Mouse (Mus musculus): ENCODE measurements around the gene Adamts10. TPM values are rescaled to one million over a fixed set of nuclear protein-coding genes. Genes with fewer than 3 reads are reported as not detected.

Gene Adamts10
- polyA plus RNA-seq, 1 experiment, result 205 TPM

DNA sequence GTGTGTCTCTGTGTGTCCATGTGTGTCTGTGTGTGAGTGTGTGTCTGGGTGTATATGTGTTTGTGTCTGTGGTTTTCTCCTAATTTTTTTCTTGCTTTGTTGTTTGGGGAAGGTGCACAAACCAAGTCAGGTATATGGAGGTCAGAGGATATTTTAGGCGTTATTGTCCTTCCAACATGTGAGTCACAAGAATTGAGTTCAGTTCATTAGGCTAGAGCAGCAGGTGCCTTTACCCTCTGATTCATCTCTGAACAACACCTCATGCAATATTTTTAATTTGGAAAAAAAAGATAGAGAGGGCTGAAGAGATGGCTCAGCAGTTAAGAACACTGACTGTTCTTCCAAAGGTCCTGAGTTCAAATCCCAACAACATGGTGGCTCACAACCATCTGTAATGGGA is 15.6 kb upstream of the Adamts10 start:
- H3K27me3 ChIP-seq (ENCODE audit: control insufficient read depth, insufficient read depth, low read length), result no peaks in the 10 kb centered on the region
- WGBS, result 20% methylated on average over 1 of the region's 1 CpGs
- TF ChIP-seq CTCF (IDR thresholded peaks at IDR 0.05; ENCODE audit: borderline replicate concordance, insufficient read depth, low read depth, low read length), result no peak
- no peak for TF ChIP-seq POLR2A (IDR thresholded peaks at IDR 0.05; ENCODE audit: borderline replicate concordance, insufficient read depth, low read length)
- H3K27ac ChIP-seq (ENCODE audit: insufficient read depth, low read length), result peak overlapping the region; percentile 70; the same call in 1 of the 2 replicates
- H3K4me3 ChIP-seq (replicated peaks; ENCODE audit: insufficient read depth, low read depth, low read length), result no peak overlapping the region
- H3K4me1 ChIP-seq (ENCODE audit: control insufficient read depth, insufficient read depth, low read length), result peaks cover 21% of the 10 kb centered on the region
- DNase-seq, result peak in 1 of 2 experiments; percentile 70

DNA sequence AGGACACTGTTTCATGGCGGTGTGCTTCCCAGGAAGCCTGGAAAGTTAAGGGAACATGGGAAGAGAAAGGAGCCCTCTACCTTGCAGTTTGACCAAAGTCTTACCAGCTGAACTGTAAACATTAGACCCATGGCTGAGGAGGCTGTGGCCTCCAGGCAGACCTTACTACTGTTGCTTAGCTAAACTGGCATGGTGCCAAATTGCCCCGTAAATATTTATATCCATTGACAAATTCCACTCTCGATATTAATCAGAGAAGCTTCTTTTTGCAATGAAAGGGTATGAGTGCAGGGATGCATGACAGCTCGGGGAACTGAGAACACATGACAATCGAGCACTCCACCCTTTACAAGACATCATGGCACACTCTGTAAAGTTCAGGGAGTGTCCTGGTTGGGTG is 13.8 kb upstream of the Adamts10 start:
- TF ChIP-seq CTCF (IDR thresholded peaks at IDR 0.05; ENCODE audit: borderline replicate concordance, insufficient read depth, low read depth, low read length), result no peak
- TF ChIP-seq POLR2A (IDR thresholded peaks at IDR 0.05; ENCODE audit: borderline replicate concordance, insufficient read depth, low read length), result no peak
- no peaks in the 10 kb centered on the region for H3K27me3 ChIP-seq (ENCODE audit: control insufficient read depth, insufficient read depth, low read length)
- WGBS, result 64% methylated on average over 5 of the region's 5 CpGs
- DNase-seq, result no peak
- H3K4me3 ChIP-seq (replicated peaks; ENCODE audit: insufficient read depth, low read depth, low read length), result no peak overlapping the region
- H3K27ac ChIP-seq (ENCODE audit: insufficient read depth, low read length), result no peak overlapping the region
- peaks cover 14% of the 10 kb centered on the region for H3K4me1 ChIP-seq (ENCODE audit: control insufficient read depth, insufficient read depth, low read length)

DNA sequence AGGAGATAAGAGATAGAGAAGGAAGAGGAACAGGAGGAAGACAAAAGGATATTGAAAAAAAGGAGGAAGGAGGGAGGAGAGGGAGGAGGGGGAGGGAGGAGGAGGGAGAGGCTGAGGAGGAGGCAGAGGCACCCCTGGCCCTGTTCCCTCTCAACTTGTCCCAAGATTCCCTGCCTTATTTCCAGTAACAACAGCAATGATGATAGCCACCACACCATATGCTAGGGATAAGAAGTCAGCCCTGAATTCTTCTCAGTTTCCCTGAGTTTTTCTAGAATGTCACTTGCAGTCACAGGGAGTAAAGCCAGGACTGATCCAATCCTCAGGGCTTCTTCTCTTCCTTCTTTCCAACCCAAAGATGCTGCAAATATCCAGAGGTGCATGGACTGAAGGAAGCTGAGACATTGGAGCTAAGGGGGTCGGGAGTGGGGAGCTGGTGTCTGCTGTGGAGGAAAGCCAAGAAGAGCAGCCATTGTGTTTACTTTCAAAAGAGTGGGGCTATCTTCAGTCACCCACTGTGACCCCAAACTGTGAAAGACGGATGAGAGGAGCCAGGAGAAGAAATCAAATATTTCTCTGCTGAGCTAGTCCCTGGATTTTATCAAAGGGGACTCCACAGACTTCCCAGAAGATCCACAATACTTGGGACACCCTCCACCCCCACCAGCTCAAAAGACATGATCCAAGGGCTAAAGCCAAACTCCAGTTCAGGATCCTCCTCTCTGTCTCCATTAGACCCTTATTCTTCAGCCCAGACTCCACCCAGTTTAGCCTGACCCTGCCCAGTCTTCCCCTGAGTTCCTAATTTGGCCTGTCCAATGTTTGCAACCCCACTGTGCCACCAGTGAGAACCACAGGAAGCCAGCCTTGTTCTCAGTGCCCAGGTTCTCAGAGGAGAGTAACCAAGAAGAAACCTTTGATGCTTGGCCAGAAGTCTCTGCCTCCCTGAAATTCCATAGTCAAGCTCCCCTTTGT is 11.3 kb upstream of the Adamts10 start:
- Histone ChIP-seq H3K27me3 (ENCODE audit: control insufficient read depth, insufficient read depth, low read length) (no peaks in the 10 kb centered on the region), H3K27ac (ENCODE audit: insufficient read depth, low read length) (no peak overlapping the region), H3K4me3 (replicated peaks; ENCODE audit: insufficient read depth, low read depth, low read length) (no peak overlapping the region), H3K4me1 (ENCODE audit: control insufficient read depth, insufficient read depth, low read length) (peaks cover 8% of the 10 kb centered on the region)
- 25% methylated on average over 2 of the region's 2 CpGs for WGBS
- no peak for DNase-seq
- no peak for TF ChIP-seq CTCF (IDR thresholded peaks at IDR 0.05; ENCODE audit: borderline replicate concordance, insufficient read depth, low read depth, low read length)
- no peak for TF ChIP-seq POLR2A (IDR thresholded peaks at IDR 0.05; ENCODE audit: borderline replicate concordance, insufficient read depth, low read length)

DNA sequence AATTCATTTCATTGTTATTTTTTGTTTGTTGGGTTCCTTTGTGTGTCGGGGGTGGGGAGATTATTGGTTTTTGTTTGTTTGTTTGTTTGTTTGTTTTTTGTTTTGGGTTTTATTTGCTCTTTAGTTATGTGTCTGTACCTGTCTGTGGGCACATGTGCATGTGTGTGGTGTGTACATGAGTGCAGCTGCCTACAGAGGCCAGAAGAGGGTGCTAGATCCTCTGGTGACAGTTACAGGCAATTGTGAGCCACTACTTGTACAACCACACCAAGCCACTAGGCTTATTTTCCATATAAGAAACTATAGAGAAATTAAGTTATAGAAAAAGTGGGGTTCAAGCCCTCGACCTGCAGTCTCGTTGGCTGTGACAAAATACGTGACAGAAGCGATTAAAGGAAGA is 10.1 kb upstream of the Adamts10 start:
- no peak overlapping the region for H3K4me3 ChIP-seq (replicated peaks; ENCODE audit: insufficient read depth, low read depth, low read length)
- peaks cover 8% of the 10 kb centered on the region for H3K4me1 ChIP-seq (ENCODE audit: control insufficient read depth, insufficient read depth, low read length)
- no peak for DNase-seq
- H3K27me3 ChIP-seq (ENCODE audit: control insufficient read depth, insufficient read depth, low read length), result no peaks in the 10 kb centered on the region
- TF ChIP-seq POLR2A (IDR thresholded peaks at IDR 0.05; ENCODE audit: borderline replicate concordance, insufficient read depth, low read length), result no peak
- 0 out of 2 replicates have a peak, but pooled peaks have one; percentile 18 for TF ChIP-seq CTCF (IDR thresholded peaks at IDR 0.05; ENCODE audit: borderline replicate concordance, insufficient read depth, low read depth, low read length)
- no peak overlapping the region for H3K27ac ChIP-seq (ENCODE audit: insufficient read depth, low read length)
- 62% methylated on average over 5 of the region's 5 CpGs for WGBS

DNA sequence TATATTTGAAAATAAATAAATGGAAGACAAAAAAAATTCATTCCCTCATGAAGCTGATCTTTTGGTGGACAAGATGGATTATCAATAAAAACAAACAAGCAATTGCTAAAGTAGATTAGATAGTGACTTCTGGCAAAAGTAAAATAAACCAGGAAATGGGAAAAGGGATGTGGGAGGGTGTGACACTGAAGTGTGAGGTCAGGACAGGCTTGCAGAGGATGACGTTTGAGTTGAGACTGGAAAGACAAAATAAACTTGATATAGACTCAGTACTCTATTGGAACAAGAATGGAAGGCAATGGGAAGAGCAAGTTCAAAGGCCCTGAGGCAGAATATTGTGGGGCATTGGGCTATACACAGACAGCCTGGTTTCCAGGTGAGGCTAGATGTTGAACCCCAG is 3.6 kb upstream of the Adamts10 start:
- Histone ChIP-seq H3K27ac (ENCODE audit: insufficient read depth, low read length) (no peak overlapping the region), H3K4me1 (ENCODE audit: control insufficient read depth, insufficient read depth, low read length) (peaks cover under 1% of the 10 kb centered on the region; the same call in 1 of the 2 replicates), H3K27me3 (ENCODE audit: control insufficient read depth, insufficient read depth, low read length) (no peaks in the 10 kb centered on the region), H3K4me3 (replicated peaks; ENCODE audit: insufficient read depth, low read depth, low read length) (no peak overlapping the region)
- WGBS, result 55% methylated on average over 1 of the region's 1 CpGs
- no peak for DNase-seq
- no peak for TF ChIP-seq CTCF (IDR thresholded peaks at IDR 0.05; ENCODE audit: borderline replicate concordance, insufficient read depth, low read depth, low read length)

DNA sequence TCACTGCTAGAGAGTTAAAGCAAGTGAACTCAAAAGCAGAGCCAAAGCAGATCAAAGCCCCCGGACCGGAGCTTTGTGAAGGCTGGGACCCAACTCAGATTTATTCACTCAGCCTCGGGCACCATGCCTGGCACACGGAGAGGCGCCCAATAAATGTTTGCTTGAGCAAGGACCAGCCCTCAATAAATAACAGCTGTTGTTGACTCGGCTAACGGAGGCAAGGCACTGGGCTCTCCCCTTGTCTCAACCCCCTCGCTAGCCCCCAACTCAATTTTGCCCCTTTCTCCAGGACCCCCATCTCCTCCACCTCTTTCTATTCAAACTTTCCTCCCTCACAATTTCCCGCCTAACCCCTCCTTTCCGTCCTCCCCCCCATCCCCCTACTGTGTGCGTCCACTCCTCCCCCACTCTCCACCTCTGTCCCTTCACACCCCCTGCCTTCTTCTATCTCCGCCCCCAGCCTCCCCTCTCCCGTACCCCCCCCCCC is 530 bp upstream of the Adamts10 start:
- Histone ChIP-seq H3K4me3 (replicated peaks; ENCODE audit: insufficient read depth, low read depth, low read length) (peak overlapping the region; percentile 81), H3K4me1 (ENCODE audit: control insufficient read depth, insufficient read depth, low read length) (peaks cover 3% of the 10 kb centered on the region; the same call in 1 of the 2 replicates), H3K27me3 (ENCODE audit: control insufficient read depth, insufficient read depth, low read length) (no peaks in the 10 kb centered on the region), H3K27ac (ENCODE audit: insufficient read depth, low read length) (peak overlapping the region; percentile 18; the same call in 1 of the 2 replicates)
- 11% methylated on average over 13 of the region's 13 CpGs for WGBS
- TF ChIP-seq CTCF (IDR thresholded peaks at IDR 0.05; ENCODE audit: borderline replicate concordance, insufficient read depth, low read depth, low read length) (no peak), POLR2A (IDR thresholded peaks at IDR 0.05; ENCODE audit: borderline replicate concordance, insufficient read depth, low read length) (no peak)
- no peak for DNase-seq

DNA sequence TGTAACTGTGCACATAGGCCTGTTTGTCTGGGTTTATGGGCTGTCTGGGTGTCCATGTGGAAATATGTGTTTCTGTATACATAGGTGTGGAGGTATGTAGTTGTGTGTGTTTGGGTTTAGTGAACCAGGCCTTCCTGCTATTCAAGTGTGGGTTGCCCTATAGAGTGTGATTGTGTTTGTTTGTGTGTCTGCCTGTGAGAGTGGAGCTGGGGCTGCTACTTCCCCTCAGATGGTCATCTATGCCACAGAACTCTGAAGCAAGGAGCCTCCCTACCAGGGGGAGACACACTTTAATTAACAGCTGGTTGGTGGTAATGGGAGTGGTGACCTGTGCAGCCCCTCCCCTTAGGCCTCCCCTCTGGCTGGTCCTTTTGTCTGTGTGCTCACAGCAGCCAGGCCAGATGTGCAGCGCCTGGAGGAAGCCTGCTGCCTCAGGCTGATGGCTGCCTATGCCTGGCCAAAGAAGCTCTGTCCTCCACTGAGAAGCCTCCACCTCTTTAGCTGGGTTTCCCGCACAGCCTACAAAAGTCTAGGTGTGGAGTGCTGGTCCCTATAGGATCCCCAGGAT is 886 bp downstream of the Adamts10 start:
- Histone ChIP-seq H3K27ac (ENCODE audit: insufficient read depth, low read length) (peak overlapping the region; percentile 83), H3K4me3 (replicated peaks; ENCODE audit: insufficient read depth, low read depth, low read length) (peak overlapping the region; percentile 81), H3K4me1 (ENCODE audit: control insufficient read depth, insufficient read depth, low read length) (peaks cover 9% of the 10 kb centered on the region), H3K27me3 (ENCODE audit: control insufficient read depth, insufficient read depth, low read length) (no peaks in the 10 kb centered on the region)
- no peak for TF ChIP-seq POLR2A (IDR thresholded peaks at IDR 0.05; ENCODE audit: borderline replicate concordance, insufficient read depth, low read length)
- TF ChIP-seq CTCF (IDR thresholded peaks at IDR 0.05; ENCODE audit: borderline replicate concordance, insufficient read depth, low read depth, low read length), result no peak
- 21% methylated on average over 2 of the region's 2 CpGs for WGBS
- no peak for DNase-seq

Data from cerebellum, adult 2 months (tissue).